18 mouse cellular contexts compared by ENCODE assay signal in the genomic region with DNA sequence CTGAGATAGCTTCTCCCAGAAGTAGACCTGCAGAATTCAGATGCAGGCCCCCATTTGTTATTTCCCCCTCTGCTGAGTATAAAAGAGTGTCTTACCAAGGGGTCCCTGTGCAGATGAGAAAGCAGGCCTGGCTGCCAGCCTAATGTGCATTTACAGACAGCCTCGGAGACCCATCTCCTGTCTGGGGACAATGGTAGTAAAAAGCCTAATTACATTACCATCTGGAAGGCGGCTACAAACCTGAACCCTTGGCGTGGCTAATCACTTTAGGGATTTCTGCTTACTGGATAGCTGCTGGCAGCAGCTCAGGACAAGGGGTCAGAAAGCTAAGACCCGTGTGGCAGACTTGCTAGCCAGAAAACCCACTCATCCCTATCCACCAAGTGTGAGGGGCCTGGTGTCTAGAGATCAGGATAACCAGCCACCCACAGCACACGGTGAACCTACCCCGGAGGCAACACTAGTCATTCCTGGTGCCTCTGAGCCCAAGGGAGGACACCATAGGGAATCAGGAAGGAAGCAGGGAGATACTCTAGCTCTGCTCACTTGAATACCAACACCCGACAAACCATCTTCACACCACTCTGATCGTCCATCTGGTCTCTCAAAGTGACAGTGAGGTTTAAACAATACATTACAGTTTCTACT. TPM values are rescaled to one million over a fixed set of nuclear protein-coding genes. Genes with fewer than 3 reads are reported as not detected.
DNase-seq lines count a peak whose midpoint lies in the region; ATAC-seq and TF ChIP-seq lines count a peak whose summit lies in the region.
"Had no signal": no experiment of that assay in that cellular context is flagged by ENCODE, and none has a peak within 500 bp of the region (broad histone marks: within the 10 kb centered on the region; RNA-seq: fewer than 3 reads in every experiment).

No protein-coding gene starts in this region.

- no peaks in the 10 kb centered on the region for H3K27me3 ChIP-seq in kidney, embryonic 15.5 days
- H3K27me3 ChIP-seq in stomach, embryonic 16.5 days (ENCODE audit: control insufficient read depth, insufficient read depth, low read length) = no peaks in the 10 kb centered on the region
- H3K27me3 ChIP-seq in stomach, postnatal 0 days (ENCODE audit: control insufficient read depth, insufficient read depth, low read length) = no peaks in the 10 kb centered on the region
- H3K27me3 ChIP-seq: intestine, embryonic 15.5 days had no signal

- no peak for TF ChIP-seq EP300 in stomach, postnatal 0 days (optimal IDR thresholded peaks at IDR 0.05)

- H3K9me3 ChIP-seq in kidney, embryonic 15.5 days (replicated peaks) = no peaks in the 10 kb centered on the region
- H3K9me3 ChIP-seq in stomach, embryonic 16.5 days (replicated peaks; ENCODE audit: control insufficient read depth, low read length) = no peaks in the 10 kb centered on the region
- H3K9me3 ChIP-seq in stomach, postnatal 0 days (ENCODE audit: control insufficient read depth, low read length) = no peaks in the 10 kb centered on the region
- H3K9me3 ChIP-seq: intestine, embryonic 15.5 days had no signal

- no peak for DNase-seq in kidney, postnatal 4 days
- DNase-seq in stomach, postnatal 0 days (ENCODE audit: low spot score) = no peak
- peak; percentile 52 for DNase-seq in mesoderm, embryonic 11.5 days (ENCODE audit: low read depth, low spot score)
- no peak for DNase-seq in spleen, adult 12 weeks (ENCODE audit: low spot score)
- DNase-seq in cerebellum, postnatal 4 days (ENCODE audit: low spot score in 2 of 2) = no peak
- DNase-seq: B cell, adult 2 months; cerebellum, adult 18-20 months; heart, postnatal 10 days; layer of hippocampus, postnatal 36 days; lung, postnatal 10 days; right cerebral cortex, postnatal 14 days; thymus, postnatal 4 days had no signal

- no peaks in the 10 kb centered on the region for H3K36me3 ChIP-seq in kidney, embryonic 15.5 days
- H3K36me3 ChIP-seq in stomach, embryonic 16.5 days (ENCODE audit: control insufficient read depth, insufficient read depth, low read length) = no peaks in the 10 kb centered on the region
- no peaks in the 10 kb centered on the region for H3K36me3 ChIP-seq in stomach, postnatal 0 days (ENCODE audit: control insufficient read depth, insufficient read depth, low read length)
- H3K36me3 ChIP-seq: intestine, embryonic 15.5 days had no signal

- no peak overlapping the region for H3K4me3 ChIP-seq in kidney, embryonic 15.5 days (replicated peaks)
- H3K4me3 ChIP-seq in stomach, embryonic 16.5 days (replicated peaks; ENCODE audit: low read length) = no peak overlapping the region
- no peak overlapping the region for H3K4me3 ChIP-seq in stomach, postnatal 0 days (ENCODE audit: low read depth, low read length)
- H3K4me3 ChIP-seq: heart, adult 2 months; intestine, embryonic 15.5 days had no signal

- WGBS in kidney, embryonic 15.5 days = 27% methylated on average over 8 of the region's 8 CpGs
- WGBS in stomach, embryonic 16.5 days = 62% methylated on average over 8 of the region's 8 CpGs
- 60% methylated on average over 8 of the region's 8 CpGs for WGBS in stomach, postnatal 0 days

- H3K27ac ChIP-seq in kidney, embryonic 15.5 days = peak overlapping the region; percentile 52; the same call in 1 of the 2 replicates
- H3K27ac ChIP-seq in stomach, embryonic 16.5 days (ENCODE audit: low read length) = peak overlapping the region; percentile 37
- H3K27ac ChIP-seq in stomach, postnatal 0 days (replicated peaks) = no peak overlapping the region
- H3K27ac ChIP-seq: heart, adult 2 months; intestine, embryonic 15.5 days; liver, embryonic 14.5 days had no signal

- peaks cover 17% of the 10 kb centered on the region; the same call in 1 of the 2 replicates for H3K4me1 ChIP-seq in kidney, embryonic 15.5 days
- H3K4me1 ChIP-seq in stomach, embryonic 16.5 days (ENCODE audit: control insufficient read depth, insufficient read depth, low read length) = no peaks in the 10 kb centered on the region
- H3K4me1 ChIP-seq in stomach, postnatal 0 days (replicated peaks; ENCODE audit: control insufficient read depth, insufficient read depth) = no peaks in the 10 kb centered on the region

- TF ChIP-seq CTCF in stomach, postnatal 0 days (IDR thresholded peaks at IDR 0.05; ENCODE audit: low read depth) = no peak

- no peak overlapping the region for H3K9ac ChIP-seq in kidney, embryonic 15.5 days
- H3K9ac ChIP-seq in stomach, embryonic 16.5 days (ENCODE audit: low read length) = no peak overlapping the region
- H3K9ac ChIP-seq in stomach, postnatal 0 days (ENCODE audit: low read length) = no peak overlapping the region
- H3K9ac ChIP-seq: intestine, embryonic 15.5 days; liver, embryonic 14.5 days had no signal

- H3K4me2 ChIP-seq in kidney, embryonic 15.5 days = no peak overlapping the region
- H3K4me2 ChIP-seq in stomach, embryonic 16.5 days (ENCODE audit: low read depth, low read length) = no peak overlapping the region
- no peak overlapping the region for H3K4me2 ChIP-seq in stomach, postnatal 0 days (replicated peaks; ENCODE audit: low read depth)
- H3K4me2 ChIP-seq: intestine, embryonic 15.5 days had no signal

- ATAC-seq in kidney, embryonic 15.5 days (replicated peaks; ENCODE audit: low FRiP score) = peak; percentile 57
- ATAC-seq in stomach, embryonic 16.5 days (ENCODE audit: insufficient read depth, low FRiP score) = no peak
- no peak for ATAC-seq in stomach, postnatal 0 days (ENCODE audit: low FRiP score, low TSS enrichment)
- ATAC-seq: forebrain, embryonic 14.5 days; intestine, embryonic 15.5 days had no signal

RNA-seq across cellular contexts. Expression of a gene that starts 31.2 kb away (rescaled TPM):
- polyA plus RNA-seq in kidney, embryonic 15.5 days (2015; fragmentation: Nextera tagmentation; extraction: Ambion mirVana) = 1.1 and 1.6 TPM in 2 replicates
- 5.3 and 7.3 TPM in 2 replicates for polyA plus RNA-seq in stomach, embryonic 16.5 days (2015; fragmentation: Nextera tagmentation; extraction: Ambion mirVana)
- 4.0 and 4.1 TPM in 2 replicates for polyA plus RNA-seq in stomach, postnatal 0 days (2015; fragmentation: Nextera tagmentation; extraction: Ambion mirVana)
- polyA plus RNA-seq: liver, embryonic 14.5 days had no signal
